Mouse (Mus musculus) myocyte (in vitro differentiated cells): ENCODE measurements around the gene Rab35.

Experiments
- E2F4 ChIP-seq: IDR thresholded peaks from one replicate; pipeline ENCODE4 v1.6.1; 2011; ENCODE audit warnings: mild to moderate bottlenecking, control low read depth, moderate library complexity; ENCODE audit not compliant: insufficient read depth
- MYOD1 ChIP-seq, 3 experiments: IDR thresholded peaks; one replicate each; pipeline ENCODE4 v1.6.1; 2011; ENCODE audit warnings: control low read depth in 2 of 3, low read depth in 2 of 3, mild to moderate bottlenecking in 2 of 3, moderate library complexity in 1 of 3; ENCODE audit not compliant: insufficient read length in 2 of 3, control insufficient read depth in 1 of 3
- POLR2AphosphoS2 ChIP-seq: IDR thresholded peaks from one replicate; pipeline ENCODE4 v1.6.1; 2011; ENCODE audit warnings: low read depth, control low read depth; ENCODE audit not compliant: insufficient read length
- SRF ChIP-seq: IDR thresholded peaks from one replicate; pipeline ENCODE4 v1.6.1; 2011; ENCODE audit warnings: low read depth; ENCODE audit not compliant: control insufficient read depth, insufficient read length
- TCF12 ChIP-seq: IDR thresholded peaks from one replicate; pipeline ENCODE4 v1.6.1; 2011; ENCODE audit warnings: mild to moderate bottlenecking, control low read depth; ENCODE audit not compliant: poor library complexity, insufficient read depth, severe bottlenecking

DNA sequence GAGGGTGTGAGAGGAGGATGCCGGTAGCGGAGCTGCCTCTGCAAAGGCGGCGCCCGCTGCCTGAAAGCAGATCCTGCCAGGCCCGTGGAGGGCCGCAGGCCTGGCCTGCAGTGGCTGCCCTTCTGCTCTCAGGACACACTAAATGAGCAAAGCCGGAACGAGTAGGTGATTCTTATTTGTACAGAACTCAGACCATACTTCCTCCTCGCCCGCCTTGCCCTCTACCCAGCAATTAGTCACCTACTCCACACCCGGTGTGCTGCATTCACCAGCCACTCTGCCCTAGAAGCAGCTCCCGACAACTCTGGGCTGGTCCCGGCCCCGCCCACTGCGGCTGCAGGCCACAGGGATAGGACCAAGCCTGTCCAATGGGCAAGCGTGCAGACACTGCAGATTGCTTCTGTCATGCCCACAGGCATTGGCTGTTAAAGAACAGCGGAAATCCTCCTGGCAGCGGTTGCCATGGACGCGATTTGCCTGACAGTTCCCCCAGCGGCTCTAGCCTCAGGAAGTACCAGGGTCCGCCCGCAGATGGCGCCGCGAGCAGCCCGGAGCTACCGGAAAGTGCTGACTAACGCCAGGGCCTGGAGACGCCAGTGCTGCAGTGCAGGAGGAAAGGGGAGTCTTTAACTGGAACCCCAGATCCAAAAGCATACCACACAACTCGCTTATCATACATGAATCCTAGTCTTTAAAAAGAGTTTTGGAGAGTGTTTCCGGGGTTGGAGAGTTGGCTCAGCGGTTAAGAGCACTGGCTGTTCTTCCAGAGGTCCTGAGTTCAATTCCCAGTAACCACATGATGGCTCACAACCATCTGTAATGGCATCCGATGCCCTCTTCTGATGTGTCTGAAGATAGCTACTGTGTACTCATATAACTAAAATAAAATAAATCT, 21.2 kb downstream of the Rab35 start:
- TF ChIP-seq MYOD1 (IDR thresholded peaks at IDR 0.05; ENCODE audit: control insufficient read depth in 1 of 3, insufficient read length in 2 of 3, low read depth in 2 of 3): no peak
- TF ChIP-seq POLR2AphosphoS2: peak; percentile 94
- peak; percentile 46 for TF ChIP-seq SRF
- TF ChIP-seq E2F4: no peak
- no peak for TF ChIP-seq TCF12
